ENCODE assay signal across 10 mouse cellular contexts in genomic region chr13:37880581-37881130, GRCm38 (mm10).
A peak's percentile ranks its signal among the peaks of the same experiment; 100 is the strongest.
DNase-seq lines count a peak whose midpoint lies in the region; ATAC-seq lines count a peak whose summit lies in the region.
"Had no signal": no experiment of that assay in that cellular context is flagged by ENCODE, and none has a peak within 500 bp of the region (broad histone marks: within the 10 kb centered on the region; RNA-seq: fewer than 3 reads in every experiment).

No protein-coding gene starts in this region.

- ATAC-seq in erythroblast, adult 5-6 weeks (replicated peaks; ENCODE audit: low FRiP score, poor library complexity, severe bottlenecking): no peak
- no peak for ATAC-seq in kidney, embryonic 16.5 days (ENCODE audit: low FRiP score, low TSS enrichment)
- 0 out of 2 replicates have a peak, but pooled peaks have one; percentile 11 for ATAC-seq in monocyte, adult 5-6 weeks (replicated peaks; ENCODE audit: insufficient number of reproducible peaks, low FRiP score, low TSS enrichment, poor library complexity, severe bottlenecking)

- intact Hi-C loops in left cerebral cortex, postnatal 25 days (cut with DNase I): no loop called here

- H3K36me3 ChIP-seq in erythroblast, embryonic 14.5 days (ENCODE audit: control insufficient read depth): peaks cover 14% of the 10 kb centered on the region
- H3K36me3 ChIP-seq in kidney, embryonic 16.5 days (ENCODE audit: insufficient read depth, low read length): no peaks in the 10 kb centered on the region

- DNase-seq in T-cell, adult 2 months (ENCODE audit: low spot score): peak; percentile 61
- no peak for DNase-seq in left cerebral cortex, postnatal 25 days (ENCODE audit: low spot score in 2 of 2)
- no peak for DNase-seq in adrenal gland, postnatal 14 days
- DNase-seq in right cerebral cortex, adult 2 months (ENCODE audit: low spot score in 2 of 2): no peak
- DNase-seq: cerebellum, adult 18-20 months; right cerebral cortex, postnatal 4 days had no signal

- WGBS in kidney, embryonic 16.5 days: 30% methylated on average over 9 of the region's 9 CpGs

- H3K9me3 ChIP-seq in erythroblast, embryonic 14.5 days (ENCODE audit: control insufficient read depth, low read length): no peaks in the 10 kb centered on the region
- no peaks in the 10 kb centered on the region for H3K9me3 ChIP-seq in kidney, embryonic 16.5 days (ENCODE audit: low read length)

- no peaks in the 10 kb centered on the region for H3K27me3 ChIP-seq in erythroblast, embryonic 14.5 days (ENCODE audit: control insufficient read depth)
- no peaks in the 10 kb centered on the region for H3K27me3 ChIP-seq in kidney, embryonic 16.5 days (ENCODE audit: insufficient read depth, low read length)

- H3K9ac ChIP-seq in kidney, embryonic 16.5 days (replicated peaks; ENCODE audit: low read length): 0 out of 2 replicates have a peak overlapping the region, but pooled peaks have one; percentile 10

- H3K4me2 ChIP-seq in kidney, embryonic 16.5 days (replicated peaks; ENCODE audit: low read depth, low read length): no peak overlapping the region; the same call in 1 of the 2 replicates

- H3K27ac ChIP-seq in kidney, embryonic 16.5 days (ENCODE audit: low read length): peak overlapping the region; percentile 71

- peak overlapping the region; percentile 43 for H3K4me3 ChIP-seq in erythroblast, embryonic 14.5 days (replicated peaks)
- no peak overlapping the region for H3K4me3 ChIP-seq in kidney, embryonic 16.5 days (ENCODE audit: low read length)

- peaks cover 97% of the 10 kb centered on the region for H3K4me1 ChIP-seq in erythroblast, embryonic 14.5 days (ENCODE audit: control insufficient read depth)
- H3K4me1 ChIP-seq in kidney, embryonic 16.5 days (ENCODE audit: insufficient read depth, low read length): peaks cover 48% of the 10 kb centered on the region
